Mouse (Mus musculus): ENCODE measurements around the gene 1810037I17Rik.

DNA sequence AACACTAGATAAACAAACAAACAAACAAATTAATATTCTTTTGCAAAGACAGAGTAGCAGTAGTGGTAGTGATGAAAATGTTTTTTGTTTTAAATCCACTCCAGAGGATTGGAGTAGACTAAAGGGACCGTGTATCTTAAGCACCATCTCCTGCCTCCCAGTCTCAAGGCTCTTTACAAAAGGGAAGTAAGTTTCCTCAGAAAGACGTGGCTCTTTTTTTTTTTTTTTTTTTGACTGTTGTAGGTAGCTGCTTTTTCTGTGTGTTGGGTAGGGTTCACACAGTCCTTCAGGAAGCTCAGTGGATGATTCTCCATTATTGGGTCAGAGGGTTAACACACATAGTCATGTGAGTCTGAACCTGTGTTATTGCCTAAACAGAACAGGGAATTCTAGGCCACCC lies 5.3 kb upstream of the 1810037I17Rik start:
- TF ChIP-seq CTCF (IDR thresholded peaks at IDR 0.05) (no peak), EP300 (IDR thresholded peaks at IDR 0.05) (no peak)
